ENCODE assay signal across 18 mouse cellular contexts in the genomic region with DNA sequence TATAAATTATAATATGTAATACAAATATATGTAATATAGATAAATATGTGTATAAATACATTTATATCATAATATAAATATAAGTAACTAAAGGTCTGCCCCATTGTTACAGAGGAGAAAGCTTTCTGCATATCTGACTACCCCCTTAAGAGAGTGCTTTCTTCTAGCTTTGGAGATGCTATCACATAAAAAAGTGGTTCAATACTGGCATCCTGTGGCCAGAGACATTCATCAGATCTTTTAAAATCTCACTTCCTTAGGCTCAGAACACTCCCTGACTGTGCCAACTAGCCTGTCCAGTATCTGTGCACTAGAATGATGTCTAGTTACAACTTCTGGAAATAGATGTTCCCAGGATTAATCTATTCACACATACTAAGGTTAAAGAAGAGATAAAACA.
A peak's percentile ranks its signal among the peaks of the same experiment; 100 is the strongest.
DNase-seq lines count a peak whose midpoint lies in the region; ATAC-seq and TF ChIP-seq lines count a peak whose summit lies in the region.
"Had no signal": no experiment of that assay in that cellular context is flagged by ENCODE, and none has a peak within 500 bp of the region (broad histone marks: within the 10 kb centered on the region; RNA-seq: fewer than 3 reads in every experiment).

No protein-coding gene starts in this region.

- peak; percentile 65 for DNase-seq in forebrain, postnatal 0 days
- peak; percentile 12 to 23 for DNase-seq in left cerebral cortex, postnatal 14 days (ENCODE audit: low spot score in 2 of 2)
- no peak for DNase-seq in left cerebral cortex, postnatal 25 days (ENCODE audit: low spot score in 2 of 2)
- peak; percentile 24 for DNase-seq in 416B (ENCODE audit: low read depth)
- peak; percentile 39 for DNase-seq in brain, embryonic 18.5 days (ENCODE audit: low read depth, low spot score)
- DNase-seq in thymus, postnatal 36 days, result no peak
- DNase-seq: adrenal gland, postnatal 25 days; cerebellum, adult 9-10 months; gastrocnemius, adult 2 months; kidney, postnatal 14 days; liver; liver, postnatal 0 days had no signal

- no peaks in the 10 kb centered on the region for H3K36me3 ChIP-seq in forebrain, postnatal 0 days (ENCODE audit: insufficient read depth)
- no peaks in the 10 kb centered on the region for H3K36me3 ChIP-seq in forebrain, embryonic 12.5 days (replicated peaks)
- H3K36me3 ChIP-seq: embryonic facial prominence, embryonic 13.5 days; heart, embryonic 12.5 days; neural tube, embryonic 12.5 days had no signal

- peak; percentile 61 for ATAC-seq in forebrain, postnatal 0 days
- ATAC-seq in forebrain, embryonic 12.5 days (ENCODE audit: low FRiP score), result no peak
- ATAC-seq: intestine, embryonic 16.5 days; liver, postnatal 0 days had no signal

- TF ChIP-seq CTCF in forebrain, postnatal 0 days (IDR thresholded peaks at IDR 0.05; ENCODE audit: low read depth), result peak; percentile 55

- no peak overlapping the region for H3K4me2 ChIP-seq in forebrain, postnatal 0 days (ENCODE audit: low read depth)
- no peak overlapping the region for H3K4me2 ChIP-seq in forebrain, embryonic 12.5 days
- H3K4me2 ChIP-seq: embryonic facial prominence, embryonic 13.5 days; heart, embryonic 12.5 days; neural tube, embryonic 12.5 days had no signal

- no peak overlapping the region for H3K4me3 ChIP-seq in forebrain, postnatal 0 days (ENCODE audit: low read depth, low read length)
- no peak overlapping the region for H3K4me3 ChIP-seq in forebrain, embryonic 12.5 days (replicated peaks)
- H3K4me3 ChIP-seq: embryonic facial prominence, embryonic 13.5 days; gastrocnemius, adult 2 months; heart, embryonic 12.5 days; neural tube, embryonic 12.5 days had no signal

- H3K4me1 ChIP-seq in forebrain, postnatal 0 days (ENCODE audit: insufficient read depth), result no peaks in the 10 kb centered on the region
- H3K4me1 ChIP-seq in forebrain, embryonic 12.5 days, result no peaks in the 10 kb centered on the region
- H3K4me1 ChIP-seq: embryonic facial prominence, embryonic 13.5 days; heart, embryonic 12.5 days; neural tube, embryonic 12.5 days had no signal

- H3K9ac ChIP-seq in forebrain, postnatal 0 days, result no peak overlapping the region
- no peak overlapping the region for H3K9ac ChIP-seq in forebrain, embryonic 12.5 days
- H3K9ac ChIP-seq: embryonic facial prominence, embryonic 13.5 days; heart, embryonic 12.5 days; liver, postnatal 0 days; neural tube, embryonic 12.5 days had no signal

- no peak overlapping the region for H3K27ac ChIP-seq in forebrain, postnatal 0 days (ENCODE audit: low read depth, low read length)
- H3K27ac ChIP-seq in forebrain, embryonic 12.5 days, result no peak overlapping the region
- H3K27ac ChIP-seq: embryonic facial prominence, embryonic 13.5 days; gastrocnemius, adult 2 months; macrophage; neural tube, embryonic 12.5 days had no signal

- no peaks in the 10 kb centered on the region for H3K9me3 ChIP-seq in forebrain, postnatal 0 days (ENCODE audit: low read length)
- no peaks in the 10 kb centered on the region for H3K9me3 ChIP-seq in forebrain, embryonic 12.5 days
- H3K9me3 ChIP-seq: embryonic facial prominence, embryonic 13.5 days; heart, embryonic 12.5 days; neural tube, embryonic 12.5 days had no signal

- no peaks in the 10 kb centered on the region for H3K27me3 ChIP-seq in forebrain, postnatal 0 days (ENCODE audit: insufficient read depth, low read length)
- H3K27me3 ChIP-seq in forebrain, embryonic 12.5 days, result no peaks in the 10 kb centered on the region
- H3K27me3 ChIP-seq: embryonic facial prominence, embryonic 13.5 days; heart, embryonic 12.5 days; neural tube, embryonic 12.5 days had no signal

- intact Hi-C loops in left cerebral cortex, postnatal 14 days (cut with DNase I), result loop anchor here (5.0 kb wide), 2 partner anchors 747 to 1283 kb away; no protein-coding TSS in a partner anchor
- intact Hi-C loops in left cerebral cortex, postnatal 25 days (cut with DNase I), result no loop called here

Comparison
In these comparisons a context has a peak if more than half of its experiments do, and no peak if none do; other contexts are left out.
1. DNase-seq: peak in forebrain, postnatal 0 days (single experiment), left cerebral cortex, postnatal 14 days (2 of 2), 416B (single experiment) and brain, embryonic 18.5 days (single experiment); none in left cerebral cortex, postnatal 25 days (0 of 2) and thymus, postnatal 36 days (0 of 2).